Mouse (Mus musculus): ENCODE measurements at regions not wholly inside any gene's neighbourhood (a gene's known extent, or its start where the extent isn't known, plus 50 kb on each side); places are given as distances from the start of the nearest gene placed in this dataset.

DNA sequence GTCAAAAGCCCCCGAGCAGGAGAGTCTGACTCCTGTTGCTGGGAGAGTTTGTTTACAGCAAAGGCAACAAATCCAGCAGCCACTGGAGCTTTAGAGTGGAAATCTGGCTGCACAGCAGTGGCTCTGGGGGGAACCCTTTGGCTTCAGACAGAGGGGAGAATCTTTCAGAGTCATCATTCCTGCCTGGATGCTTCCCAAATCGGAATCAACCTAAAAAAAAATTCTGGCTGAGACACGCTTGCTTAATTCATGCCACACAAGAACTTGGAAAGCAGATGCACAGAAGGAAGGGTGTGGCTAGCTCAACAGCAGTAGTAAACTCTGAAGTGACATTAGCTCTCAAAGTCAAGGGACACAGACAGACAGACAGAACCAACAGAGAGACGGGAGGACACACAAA is 175.8 kb upstream of the Nfe2l3 start:
- TF ChIP-seq CTCF (IDR thresholded peaks at IDR 0.05; ENCODE audit: low read depth, low read length), result no peak
- TF ChIP-seq POLR2A (IDR thresholded peaks at IDR 0.05; ENCODE audit: extremely low read depth, insufficient read depth, low read length), result no peak
